Mouse (Mus musculus) cerebellum, adult 8-10 months (tissue): ENCODE measurements around the gene Gm21394.
"Not testable (repeated sequence)": the region's sequence is repeated elsewhere in the genome, so short reads cannot be mapped to it uniquely, and the experiment has no call there.

ENCODE experiments used
- DNase-seq: peaks from one replicate; pipeline ENCODE4 v3.0.0; 2022

Gene Gm21394

GRCm38 (mm10) chrY:84564807-84565206 is at the start of gene Gm21394:
TSS of gene Gm21394 (minus strand) at chrY:84564907.
- not testable (repeated sequence) for DNase-seq
